Mouse (Mus musculus) ES-Bruce4 (cell line): Measurements from ENCODE around the gene Lamc2. TPM values are rescaled to one million over a fixed set of nuclear protein-coding genes. Genes with fewer than 3 reads are reported as not detected.

Source experiments
- H3K27ac ChIP-seq: 2 replicates; pipeline ENCODE4 v1.5.1; 2012; ENCODE audit warnings: low read length, inconsistent platforms; ENCODE audit not compliant: insufficient read depth
- H3K27me3 ChIP-seq: 2 replicates; pipeline ENCODE4 v1.6.1; 2012; ENCODE audit warnings: mild to moderate bottlenecking, low read length, inconsistent platforms; ENCODE audit not compliant: control insufficient read depth, poor library complexity, insufficient read depth, severe bottlenecking
- H3K36me3 ChIP-seq: 2 replicates; pipeline ENCODE4 v1.6.1; 2012; ENCODE audit warnings: inconsistent platforms, mild to moderate bottlenecking, low read length, moderate library complexity; ENCODE audit not compliant: control insufficient read depth, poor library complexity, insufficient read depth, severe bottlenecking
- H3K4me1 ChIP-seq: one replicate; pipeline ENCODE4 v1.8.1; 2011; ENCODE audit warnings: low read length; ENCODE audit not compliant: control insufficient read depth, insufficient read depth
- H3K4me3 ChIP-seq: 2 replicates; pipeline ENCODE4 v1.5.1; 2011; ENCODE audit warnings: low read depth, mild to moderate bottlenecking, low read length
- H3K9ac ChIP-seq: 2 replicates; pipeline ENCODE4 v1.6.1; 2012; ENCODE audit warnings: low read depth, mild to moderate bottlenecking, inconsistent platforms; ENCODE audit not compliant: poor library complexity, severe bottlenecking
- H3K9me3 ChIP-seq: replicated peaks from 2 replicates; pipeline ENCODE4 v1.6.1; 2012; ENCODE audit warnings: mild to moderate bottlenecking, low read length, inconsistent platforms; ENCODE audit not compliant: control insufficient read depth, poor library complexity, insufficient read depth, severe bottlenecking
- CTCF ChIP-seq: IDR thresholded peaks from one replicate; pipeline ENCODE4 v1.8.1; 2011; ENCODE audit warnings: low read depth, low read length
- EP300 ChIP-seq: IDR thresholded peaks from 2 replicates; pipeline ENCODE4 v1.6.1; 2011; ENCODE audit warnings: low read depth, low read length; ENCODE audit not compliant: insufficient read depth
- POLR2A ChIP-seq: IDR thresholded peaks from one replicate; pipeline ENCODE4 v1.8.1; 2011; ENCODE audit warnings: low read length; ENCODE audit not compliant: insufficient read depth
- polyA plus RNA-seq: library from polyadenylated mRNA; stranded (reverse); fragments of >200 nt; gene quantifications from 2 replicates; pipeline ENCODE4 v1.2.4, GENCODE M21; 2011; ENCODE audit warnings: low read depth; ENCODE audit not compliant: missing spikeins, insufficient read depth, insufficient read length

Gene Lamc2
- polyA plus RNA-seq, 1 experiment = 46.1 TPM

DNA sequence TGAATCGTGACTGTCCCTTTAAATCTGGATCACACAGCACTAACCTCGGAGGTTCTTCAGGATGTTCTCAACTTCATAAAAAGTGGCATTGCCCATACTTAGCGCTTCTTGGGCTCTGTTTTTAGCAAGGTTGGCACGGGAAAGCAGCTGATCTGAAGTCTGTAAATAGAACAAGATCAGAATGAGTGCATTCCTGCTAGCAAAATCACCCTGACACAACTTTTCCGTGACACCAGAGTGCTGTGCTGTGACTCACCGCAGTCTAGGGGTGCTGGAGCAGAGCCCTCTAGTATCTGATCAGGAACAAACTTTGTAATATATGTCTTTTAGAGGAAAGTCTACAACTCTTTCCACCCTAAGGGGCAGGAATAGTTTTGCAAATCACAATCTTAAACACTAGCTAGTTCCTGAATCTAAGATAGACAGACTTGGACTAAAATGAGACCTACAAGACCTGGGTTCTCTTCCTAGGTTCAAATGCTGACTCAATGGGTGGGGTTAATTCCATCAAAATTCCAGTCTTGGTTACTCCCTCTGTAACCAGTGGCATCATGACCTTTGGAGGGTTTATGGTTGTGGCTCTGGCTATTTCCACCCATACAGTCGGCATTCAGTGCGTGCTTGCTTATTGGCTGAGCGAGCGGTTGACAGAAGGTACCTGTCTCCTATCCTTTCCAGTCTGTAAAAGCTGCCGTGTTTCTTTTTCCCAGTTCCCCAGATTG, 56.1 kb downstream of the Lamc2 start:
- no peak overlapping the region for H3K9ac ChIP-seq
- H3K27me3 ChIP-seq = no peaks in the 10 kb centered on the region
- H3K4me1 ChIP-seq = peaks cover 9% of the 10 kb centered on the region
- H3K9me3 ChIP-seq = no peaks in the 10 kb centered on the region
- H3K27ac ChIP-seq = no peak overlapping the region
- H3K4me3 ChIP-seq = no peak overlapping the region
- TF ChIP-seq EP300 (no peak), CTCF (no peak), POLR2A (no peak)
- H3K36me3 ChIP-seq = no peaks in the 10 kb centered on the region

GRCm38 (mm10) chr1:153128780-153129179, 57.5 kb downstream of the Lamc2 start:
- H3K27me3 ChIP-seq = no peaks in the 10 kb centered on the region
- no peaks in the 10 kb centered on the region for H3K36me3 ChIP-seq
- H3K27ac ChIP-seq = no peak overlapping the region
- TF ChIP-seq EP300 (no peak), CTCF (no peak), POLR2A (no peak)
- no peak overlapping the region for H3K4me3 ChIP-seq
- peaks cover 9% of the 10 kb centered on the region for H3K4me1 ChIP-seq
- H3K9me3 ChIP-seq = no peaks in the 10 kb centered on the region
- no peak overlapping the region for H3K9ac ChIP-seq

GRCm38 (mm10) chr1:153127622-153128021, 58.6 kb downstream of the Lamc2 start:
- no peak for TF ChIP-seq EP300
- TF ChIP-seq POLR2A = no peak
- TF ChIP-seq CTCF = no peak
- no peaks in the 10 kb centered on the region for H3K27me3 ChIP-seq
- H3K4me3 ChIP-seq = no peak overlapping the region
- H3K4me1 ChIP-seq = peaks cover 9% of the 10 kb centered on the region
- no peak overlapping the region for H3K27ac ChIP-seq
- no peak overlapping the region for H3K9ac ChIP-seq
- H3K9me3 ChIP-seq = no peaks in the 10 kb centered on the region
- H3K36me3 ChIP-seq = no peaks in the 10 kb centered on the region

- H3K27ac ChIP-seq = no peak overlapping the region
- no peak for TF ChIP-seq POLR2A
- TF ChIP-seq CTCF = no peak
- no peak for TF ChIP-seq EP300
- no peaks in the 10 kb centered on the region for H3K27me3 ChIP-seq
- H3K9me3 ChIP-seq = no peaks in the 10 kb centered on the region
- H3K4me3 ChIP-seq = no peak overlapping the region
- H3K4me1 ChIP-seq = peaks cover 9% of the 10 kb centered on the region
- H3K9ac ChIP-seq = no peak overlapping the region
- no peaks in the 10 kb centered on the region for H3K36me3 ChIP-seq
These were observed 59.5 kb downstream of the Lamc2 start for GRCm38 (mm10) chr1:153126491-153127381.

DNA sequence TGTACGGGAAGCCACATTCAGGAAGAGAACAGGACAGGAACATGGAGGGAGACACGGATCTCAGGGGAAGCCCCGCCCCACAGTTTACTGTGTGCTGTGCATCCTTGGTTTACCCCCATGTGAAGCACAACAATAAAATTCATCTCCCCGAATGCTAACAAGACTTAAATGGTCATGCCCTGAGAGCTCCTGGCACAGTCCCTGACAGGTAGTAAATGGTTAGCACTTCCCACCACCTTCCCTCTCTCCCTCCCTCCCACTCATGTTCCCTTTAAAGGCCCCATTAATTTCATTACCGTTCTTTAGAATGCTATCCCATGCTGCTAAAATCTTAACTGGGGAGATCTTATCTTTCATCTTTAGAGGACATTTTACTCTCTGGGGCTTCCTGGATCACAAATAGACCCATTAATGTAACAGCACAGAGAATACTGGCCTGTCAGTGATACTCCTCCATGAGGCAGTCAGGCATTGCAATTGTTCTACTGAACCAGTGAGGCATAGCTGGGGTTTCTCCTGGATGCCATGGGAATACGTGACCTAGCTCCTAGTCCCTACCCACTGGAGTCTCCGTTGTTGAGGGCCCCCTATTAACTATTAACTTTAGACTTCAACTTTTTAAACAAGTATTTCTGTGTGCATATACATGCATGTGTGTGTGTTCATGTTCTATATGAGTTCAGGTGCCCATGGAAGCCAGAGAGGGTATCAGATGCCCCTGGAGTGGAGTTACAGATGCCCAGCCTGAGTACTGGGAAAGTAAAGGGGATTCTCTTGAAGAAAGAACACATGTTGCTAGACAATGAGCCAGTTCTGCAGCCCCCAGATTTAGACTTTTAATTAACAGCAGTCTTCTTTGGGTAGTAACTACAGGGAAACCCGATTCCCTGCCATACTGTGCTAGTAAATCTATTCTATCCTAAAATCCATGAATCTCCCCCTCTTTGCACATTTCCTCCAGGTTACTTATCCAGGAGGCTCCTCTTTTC, 60.7 kb downstream of the Lamc2 start:
- Histone ChIP-seq H3K27ac (no peak overlapping the region), H3K9ac (no peak overlapping the region), H3K4me1 (peaks cover 9% of the 10 kb centered on the region), H3K36me3 (no peaks in the 10 kb centered on the region), H3K4me3 (no peak overlapping the region), H3K27me3 (no peaks in the 10 kb centered on the region), H3K9me3 (no peaks in the 10 kb centered on the region)
- TF ChIP-seq EP300 = no peak
- TF ChIP-seq CTCF = no peak
- TF ChIP-seq POLR2A = no peak
